Mouse (Mus musculus): ENCODE results near the gene Zfr. TPM values are rescaled to one million over a fixed set of nuclear protein-coding genes. Genes with fewer than 3 reads are reported as not detected.

Gene Zfr
- total and polyA plus RNA-seq, 2 experiments from 2014 or later = 212 to 300 TPM

DNA sequence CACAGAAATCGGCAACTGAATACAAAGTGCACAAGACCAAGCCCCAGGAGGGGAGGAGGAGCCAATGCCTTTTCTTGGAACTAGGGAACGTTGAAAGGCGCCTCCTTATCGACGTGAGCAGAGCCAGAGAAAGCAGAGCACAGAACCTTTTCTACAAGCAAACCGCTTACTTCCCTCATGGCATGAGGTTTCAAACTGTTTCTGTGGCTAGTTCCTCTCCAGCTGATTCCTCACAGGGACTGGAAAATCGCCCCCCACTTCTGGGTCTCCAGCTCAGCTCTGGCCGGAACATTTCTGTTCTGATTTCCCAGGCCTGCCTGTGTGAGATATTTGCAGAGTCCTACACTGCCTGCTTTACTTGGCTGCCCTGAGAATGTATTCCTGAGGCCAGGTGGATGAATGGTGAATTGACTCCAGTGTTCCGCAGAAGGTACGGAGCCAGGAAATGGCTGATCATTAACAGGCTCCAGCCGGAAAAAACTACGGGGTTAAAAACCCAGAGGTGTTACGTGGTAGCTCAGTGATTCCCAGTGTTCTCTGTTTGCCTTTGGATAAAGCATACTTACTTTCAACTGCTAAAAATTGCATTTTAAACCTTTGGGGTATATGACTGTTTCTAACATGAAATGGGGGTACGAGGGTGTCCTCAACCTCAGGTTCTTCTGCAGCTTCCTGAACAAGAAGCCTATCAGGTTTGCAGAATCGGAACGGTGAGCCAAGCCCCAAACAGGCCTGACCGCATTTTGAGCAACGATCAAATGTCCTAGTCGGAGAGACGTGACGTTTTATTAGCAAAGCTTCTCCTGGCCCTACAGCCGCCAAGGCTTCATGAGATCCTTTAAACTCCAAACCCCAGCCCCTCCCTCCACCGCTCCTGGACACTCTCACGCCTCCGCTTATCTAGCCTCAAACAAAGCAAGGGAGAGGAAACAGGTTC is 76.5 kb downstream of the Zfr start:
- no peak for DNase-seq (ENCODE audit: low spot score)
- Histone ChIP-seq H3K4me2 (ENCODE audit: low read depth, low read length, poor library complexity, severe bottlenecking) (no peak overlapping the region), H3K36me3 (ENCODE audit: insufficient read depth, low read length) (peaks cover 4% of the 10 kb centered on the region; the same call in 1 of the 2 replicates), H3K9ac (replicated peaks; ENCODE audit: low read length, poor library complexity, severe bottlenecking) (no peak overlapping the region), H3K27ac (ENCODE audit: low read depth, low read length) (no peak overlapping the region), H3K27me3 (ENCODE audit: insufficient read depth, low read length) (no peaks in the 10 kb centered on the region), H3K9me3 (ENCODE audit: low read length) (no peaks in the 10 kb centered on the region), H3K4me3 (ENCODE audit: low read depth, low read length) (no peak overlapping the region), H3K4me1 (ENCODE audit: insufficient read depth, low read length) (no peaks in the 10 kb centered on the region)
- 67% methylated on average over 25 of the region's 25 CpGs for WGBS
- TF ChIP-seq CTCF (IDR thresholded peaks at IDR 0.05) = no peak
- ATAC-seq (ENCODE audit: low FRiP score) = no peak

GRCm38 (mm10) chr15:12194817-12195735 is 77.4 kb downstream of the Zfr start:
- Histone ChIP-seq H3K4me2 (ENCODE audit: low read depth, low read length, poor library complexity, severe bottlenecking) (no peak overlapping the region), H3K9me3 (ENCODE audit: low read length) (no peaks in the 10 kb centered on the region), H3K4me3 (ENCODE audit: low read depth, low read length) (no peak overlapping the region), H3K27ac (ENCODE audit: low read depth, low read length) (no peak overlapping the region), H3K27me3 (ENCODE audit: insufficient read depth, low read length) (no peaks in the 10 kb centered on the region), H3K4me1 (ENCODE audit: insufficient read depth, low read length) (no peaks in the 10 kb centered on the region), H3K36me3 (ENCODE audit: insufficient read depth, low read length) (peaks cover 4% of the 10 kb centered on the region; the same call in 1 of the 2 replicates), H3K9ac (replicated peaks; ENCODE audit: low read length, poor library complexity, severe bottlenecking) (no peak overlapping the region)
- ATAC-seq (ENCODE audit: low FRiP score) (no peak), DNase-seq (ENCODE audit: low spot score) (no peak)
- TF ChIP-seq CTCF (IDR thresholded peaks at IDR 0.05) = no peak
- 77% methylated on average over 20 of the region's 20 CpGs for WGBS

DNA sequence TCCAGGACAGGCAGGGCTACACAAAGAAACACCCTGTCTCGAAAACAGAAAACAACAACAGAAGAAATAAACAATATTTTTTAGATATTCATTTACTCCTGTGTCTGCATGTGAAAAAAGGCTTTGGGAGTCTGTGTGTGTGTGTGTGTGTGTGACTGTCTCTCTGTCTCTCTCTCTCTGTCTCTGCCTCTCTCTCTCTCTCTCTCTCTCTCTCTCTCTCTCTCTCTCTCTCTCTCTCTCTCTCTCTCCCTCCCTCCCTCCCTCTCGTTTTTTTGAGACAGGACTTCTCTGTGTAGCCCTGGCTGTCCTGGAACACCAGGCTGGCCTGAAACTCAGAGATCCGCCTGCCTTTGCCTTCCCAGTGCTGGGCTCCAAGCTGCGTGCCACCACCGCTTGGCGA is 78.3 kb downstream of the Zfr start:
- Histone ChIP-seq H3K4me1 (ENCODE audit: insufficient read depth, low read length) (no peaks in the 10 kb centered on the region), H3K27ac (ENCODE audit: low read depth, low read length) (no peak overlapping the region), H3K27me3 (ENCODE audit: insufficient read depth, low read length) (no peaks in the 10 kb centered on the region), H3K36me3 (ENCODE audit: insufficient read depth, low read length) (no peaks in the 10 kb centered on the region), H3K4me2 (ENCODE audit: low read depth, low read length, poor library complexity, severe bottlenecking) (no peak overlapping the region), H3K9ac (replicated peaks; ENCODE audit: low read length, poor library complexity, severe bottlenecking) (no peak overlapping the region), H3K4me3 (ENCODE audit: low read depth, low read length) (no peak overlapping the region), H3K9me3 (ENCODE audit: low read length) (no peaks in the 10 kb centered on the region)
- TF ChIP-seq CTCF (IDR thresholded peaks at IDR 0.05) = no peak
- 77% methylated on average over 6 of the region's 6 CpGs for WGBS
- no peak for DNase-seq (ENCODE audit: low spot score)
- ATAC-seq (ENCODE audit: low FRiP score) = no peak

- 40% methylated on average over 22 of the region's 22 CpGs for WGBS
- H3K27me3 ChIP-seq (ENCODE audit: insufficient read depth, low read length) = no peaks in the 10 kb centered on the region
- no peaks in the 10 kb centered on the region for H3K36me3 ChIP-seq (ENCODE audit: insufficient read depth, low read length)
- TF ChIP-seq CTCF (IDR thresholded peaks at IDR 0.05) = peak; percentile 72
- no peaks in the 10 kb centered on the region for H3K4me1 ChIP-seq (ENCODE audit: insufficient read depth, low read length)
- no peaks in the 10 kb centered on the region for H3K9me3 ChIP-seq (ENCODE audit: low read length)
- DNase-seq (ENCODE audit: low spot score) = peak; percentile 81
- no peak overlapping the region for H3K4me2 ChIP-seq (ENCODE audit: low read depth, low read length, poor library complexity, severe bottlenecking)
- ATAC-seq (ENCODE audit: low FRiP score) = 0 out of 2 replicates have a peak, but pooled peaks have one; percentile 47
- no peak overlapping the region for H3K27ac ChIP-seq (ENCODE audit: low read depth, low read length)
- no peak overlapping the region for H3K9ac ChIP-seq (replicated peaks; ENCODE audit: low read length, poor library complexity, severe bottlenecking)
- H3K4me3 ChIP-seq (ENCODE audit: low read depth, low read length) = no peak overlapping the region
Measured at GRCm38 (mm10) chr15:12196410-12197191, 79.0 kb downstream of the Zfr start.

DNA sequence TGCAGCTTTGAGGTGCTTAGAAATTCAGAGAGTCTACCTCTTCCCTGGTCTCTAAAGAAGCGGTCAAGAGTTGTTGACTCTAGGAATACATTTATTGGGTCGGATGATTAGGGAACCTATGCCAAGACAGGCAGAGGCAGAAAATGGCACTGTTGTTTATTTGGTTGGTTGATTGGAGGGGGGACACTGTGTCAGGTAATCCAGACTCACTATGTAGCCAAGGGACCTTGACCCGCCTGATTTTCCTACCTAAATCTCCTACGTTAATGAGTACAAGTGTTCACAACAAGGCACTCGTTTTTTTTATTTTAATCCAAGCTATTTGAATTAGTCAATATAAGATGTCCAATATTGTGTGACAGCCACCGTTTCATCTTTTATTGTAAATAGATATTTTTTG is 79.7 kb downstream of the Zfr start:
- ATAC-seq (ENCODE audit: low FRiP score) (no peak), DNase-seq (ENCODE audit: low spot score) (no peak)
- H3K4me1 ChIP-seq (ENCODE audit: insufficient read depth, low read length) = no peaks in the 10 kb centered on the region
- no peaks in the 10 kb centered on the region for H3K27me3 ChIP-seq (ENCODE audit: insufficient read depth, low read length)
- H3K9me3 ChIP-seq (ENCODE audit: low read length) = no peaks in the 10 kb centered on the region
- H3K27ac ChIP-seq (ENCODE audit: low read depth, low read length) = no peak overlapping the region
- H3K4me3 ChIP-seq (ENCODE audit: low read depth, low read length) = no peak overlapping the region
- no peak overlapping the region for H3K4me2 ChIP-seq (ENCODE audit: low read depth, low read length, poor library complexity, severe bottlenecking)
- H3K36me3 ChIP-seq (ENCODE audit: insufficient read depth, low read length) = no peaks in the 10 kb centered on the region
- 86% methylated on average over 6 of the region's 6 CpGs for WGBS
- H3K9ac ChIP-seq (replicated peaks; ENCODE audit: low read length, poor library complexity, severe bottlenecking) = no peak overlapping the region
- no peak for TF ChIP-seq CTCF (IDR thresholded peaks at IDR 0.05)

Measured in midbrain, postnatal 0 days (tissue).